Comparison of ENCODE assay signal across 24 mouse cellular contexts in genomic region chr6:32601306-32601705, GRCm38 (mm10). TPM values are rescaled to one million over a fixed set of nuclear protein-coding genes. Genes with fewer than 3 reads are reported as not detected.
DNase-seq lines count a peak whose midpoint lies in the region; ATAC-seq and TF ChIP-seq lines count a peak whose summit lies in the region.
"Had no signal": no experiment of that assay in that cellular context is flagged by ENCODE, and none has a peak within 500 bp of the region (broad histone marks: within the 10 kb centered on the region; RNA-seq: fewer than 3 reads in every experiment).

No protein-coding gene starts in this region.

- no peaks in the 10 kb centered on the region for H3K27me3 ChIP-seq in lung, embryonic 14.5 days (ENCODE audit: insufficient read depth, low read length)
- H3K27me3 ChIP-seq: embryonic facial prominence, embryonic 12.5 days; forebrain, embryonic 13.5 days; forebrain, embryonic 15.5 days had no signal

- DNase-seq in heart, adult 11 months = peak; percentile 74
- DNase-seq in heart, adult 18-20 months = no peak
- peak; percentile 33 for DNase-seq in kidney, adult 9 months
- no peak for DNase-seq in kidney, adult 11 months
- peak; percentile 7 for DNase-seq in lung, embryonic 14.5 days
- DNase-seq in lung, postnatal 10 days = no peak
- peak; percentile 38 for DNase-seq in NIH3T3 (ENCODE audit: low read depth)
- DNase-seq in ovary, postnatal 14 days (ENCODE audit: low spot score) = no peak
- DNase-seq: adrenal gland, adult 8-10 months; adrenal gland, postnatal 14 days; adrenal gland, postnatal 36 days; B cell, adult 2 months; cerebellum, adult 11-12 months; cerebellum, adult 2 months; cerebellum, adult 9-10 months; cerebellum, postnatal 10 days; cerebellum, postnatal 25 days had no signal

- H3K4me2 ChIP-seq in lung, embryonic 14.5 days = no peak overlapping the region
- H3K4me2 ChIP-seq: embryonic facial prominence, embryonic 12.5 days; forebrain, embryonic 13.5 days; forebrain, embryonic 15.5 days had no signal

- no peak overlapping the region for H3K4me3 ChIP-seq in lung, embryonic 14.5 days (ENCODE audit: low read depth, low read length)
- H3K4me3 ChIP-seq: embryonic facial prominence, embryonic 10.5 days; embryonic facial prominence, embryonic 12.5 days; forebrain, embryonic 13.5 days; forebrain, embryonic 15.5 days had no signal

- no peaks in the 10 kb centered on the region for H3K9me3 ChIP-seq in lung, embryonic 14.5 days (ENCODE audit: low read depth, low read length)
- H3K9me3 ChIP-seq: embryonic facial prominence, embryonic 10.5 days; embryonic facial prominence, embryonic 12.5 days; forebrain, embryonic 13.5 days; forebrain, embryonic 15.5 days; G1E had no signal

- H3K9ac ChIP-seq in lung, embryonic 14.5 days = no peak overlapping the region
- H3K9ac ChIP-seq: embryonic facial prominence, embryonic 12.5 days; forebrain, embryonic 13.5 days; forebrain, embryonic 15.5 days had no signal

- H3K27ac ChIP-seq in lung, embryonic 14.5 days (ENCODE audit: low read depth) = no peak overlapping the region
- H3K27ac ChIP-seq: embryonic facial prominence, embryonic 10.5 days; embryonic facial prominence, embryonic 12.5 days; forebrain, embryonic 13.5 days; forebrain, embryonic 15.5 days had no signal

- WGBS in lung, embryonic 14.5 days = 64% methylated on average over 2 of the region's 2 CpGs

- no peak for ATAC-seq in lung, embryonic 14.5 days (ENCODE audit: insufficient read depth)
- ATAC-seq: CD4-positive, CD25-positive, alpha-beta regulatory T cell, adult 4 months; forebrain, embryonic 13.5 days; forebrain, embryonic 15.5 days had no signal

- no peaks in the 10 kb centered on the region for H3K4me1 ChIP-seq in lung, embryonic 14.5 days (ENCODE audit: insufficient read depth)
- H3K4me1 ChIP-seq: embryonic facial prominence, embryonic 10.5 days; embryonic facial prominence, embryonic 12.5 days; forebrain, embryonic 13.5 days; forebrain, embryonic 15.5 days had no signal

- TF ChIP-seq CTCF in lung, embryonic 14.5 days (IDR thresholded peaks at IDR 0.05; ENCODE audit: low read depth) = no peak

- H3K36me3 ChIP-seq in lung, embryonic 14.5 days (ENCODE audit: insufficient read depth) = no peaks in the 10 kb centered on the region
- H3K36me3 ChIP-seq: embryonic facial prominence, embryonic 10.5 days; embryonic facial prominence, embryonic 12.5 days; forebrain, embryonic 15.5 days; G1E had no signal

RNA-seq across cellular contexts. Expression of gene Plxna4, which starts 13.3 kb away (rescaled TPM):
- total RNA-seq in heart, adult 18-20 months (2021) = 10 to 100 TPM; 11.3 to 13.1 TPM
- 2.4 and 2.6 TPM in 2 replicates for polyA plus RNA-seq in lung, embryonic 14.5 days (2014; fragmentation: Nextera tagmentation; extraction: Ambion mirVana)
- total RNA-seq: CH12.LX had no signal
- polyA plus RNA-seq: G1E had no signal

Comparison
In these comparisons a context has a peak if more than half of its experiments do, and no peak if none do; other contexts are left out.
1. DNase-seq: peak in heart, adult 11 months (single experiment), kidney, adult 9 months (single experiment), lung, embryonic 14.5 days (single experiment) and NIH3T3 (single experiment); none in heart, adult 18-20 months (0 of 2), kidney, adult 11 months (single experiment), lung, postnatal 10 days (single experiment) and ovary, postnatal 14 days (single experiment).